Mouse (Mus musculus) ES-E14 (cell line): ENCODE measurements at regions not wholly inside any gene's neighbourhood (a gene's known extent, or its start where the extent isn't known, plus 50 kb on each side); places are given as distances from the start of the nearest gene placed in this dataset.

ENCODE experiments used
- CHD2 ChIP-seq: IDR thresholded peaks from 2 replicates; pipeline ENCODE4 v1.6.1; 2014; ENCODE audit warnings: mild to moderate bottlenecking, low read depth, low read length, inconsistent platforms
- HCFC1 ChIP-seq: IDR thresholded peaks from 2 replicates; pipeline ENCODE4 v1.6.1; 2012; ENCODE audit warnings: low read length, inconsistent platforms, borderline replicate concordance; ENCODE audit not compliant: insufficient read depth
- ZNF384 ChIP-seq: IDR thresholded peaks from 2 replicates; pipeline ENCODE4 v1.6.1; 2012; ENCODE audit warnings: low read depth, low read length, inconsistent platforms

GRCm38 (mm10) chr12:62483382-62483781 lies 960.4 kb downstream of the Lrfn5 start:
- TF ChIP-seq ZNF384 = no peak
- no peak for TF ChIP-seq HCFC1
- TF ChIP-seq CHD2 = no peak
